Mouse (Mus musculus): Measurements from ENCODE around the gene Slc2a1.

DNA sequence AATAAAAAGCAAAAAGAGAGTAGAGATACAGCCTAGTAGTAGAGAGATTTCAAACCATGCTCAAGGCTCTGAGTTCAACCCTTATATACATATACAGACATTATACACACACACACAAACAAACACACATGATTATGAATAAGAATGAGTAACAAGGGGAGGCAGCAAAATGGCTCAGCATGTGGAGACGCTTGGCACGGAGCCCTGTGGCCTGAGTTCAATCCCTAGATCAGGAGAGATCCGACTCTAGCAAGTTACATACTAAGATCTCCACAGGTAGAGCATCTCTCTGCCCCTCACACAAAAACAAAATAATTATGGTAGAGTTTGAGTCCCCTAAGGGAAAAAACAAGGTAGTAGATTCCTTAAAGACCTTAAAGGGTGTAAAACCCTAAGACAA is 41.7 kb upstream of the Slc2a1 start:
- TF ChIP-seq POLR2A (IDR thresholded peaks at IDR 0.05; ENCODE audit: extremely low read depth, insufficient read depth, low read length): no peak
- TF ChIP-seq CTCF (IDR thresholded peaks at IDR 0.05; ENCODE audit: low read depth, low read length): no peak

Measured in liver, adult 2 months (tissue).